Mouse (Mus musculus): ENCODE measurements around the gene Prune2.

Gene Prune2

GRCm38 (mm10) chr19:17255511-17255910, 299.6 kb downstream of the Prune2 start:
- no peak for DNase-seq (ENCODE audit: extremely low read depth, low read depth, low spot score)

- no peak for DNase-seq (ENCODE audit: extremely low read depth, low read depth, low spot score)
Measured at GRCm38 (mm10) chr19:17256388-17256787, 300.5 kb downstream of the Prune2 start.

DNA sequence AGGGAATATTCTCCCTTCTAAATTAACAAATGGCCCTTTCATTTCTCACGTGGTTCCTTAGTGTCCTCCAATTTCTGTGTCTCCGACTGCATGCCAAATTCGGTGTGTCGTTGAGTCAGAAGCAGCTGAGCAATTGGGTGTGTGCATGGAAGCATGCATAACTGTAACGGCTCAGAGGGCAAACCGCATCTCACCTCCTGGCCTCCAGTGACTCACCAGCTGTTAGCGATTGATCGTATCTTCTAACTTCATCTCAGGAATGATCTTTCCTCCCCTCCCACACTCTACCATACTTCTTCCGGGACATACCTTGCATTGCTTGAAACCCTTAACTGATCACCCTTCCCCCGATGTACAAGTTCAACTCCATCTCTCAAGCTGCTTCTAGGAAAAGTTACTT, 300.9 kb downstream of the Prune2 start:
- no peak for DNase-seq (ENCODE audit: extremely low read depth, low read depth, low spot score)

GRCm38 (mm10) chr19:17263181-17263580, 307.3 kb downstream of the Prune2 start:
- DNase-seq (ENCODE audit: extremely low read depth, low read depth, low spot score), result no peak

DNA sequence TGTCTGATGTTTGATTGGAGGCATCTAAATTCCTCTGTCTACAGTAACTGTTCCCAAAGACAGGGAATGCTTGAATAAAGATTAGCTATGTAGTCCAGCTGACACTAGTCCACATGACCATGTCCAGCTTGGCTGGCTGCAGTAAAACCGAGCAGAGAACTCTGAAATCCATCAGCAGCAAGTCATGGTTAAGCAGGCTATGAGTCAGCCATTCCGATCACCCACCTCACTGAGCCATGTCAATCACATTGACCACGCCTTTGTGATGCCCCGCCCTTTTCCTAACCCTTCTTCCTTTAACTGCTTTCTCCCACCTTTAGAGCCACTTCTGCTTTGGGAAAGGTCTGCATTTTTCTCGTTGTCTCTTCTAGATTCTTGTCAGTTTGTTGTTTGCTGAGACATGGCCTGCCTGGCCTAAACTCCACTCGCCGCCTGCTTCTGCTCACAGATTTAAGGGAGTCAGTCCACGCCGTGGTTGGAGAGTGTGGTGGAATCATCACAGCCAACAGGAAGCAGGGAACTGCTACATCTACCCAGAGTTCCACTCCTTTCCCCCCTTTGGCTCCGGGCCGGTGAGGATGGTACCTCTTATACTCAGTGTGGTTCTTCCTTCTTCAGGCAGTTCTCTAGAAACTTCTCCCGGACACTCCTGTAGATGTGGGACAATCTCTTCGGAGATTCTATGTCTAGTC, 307.9 kb downstream of the Prune2 start:
- DNase-seq (ENCODE audit: extremely low read depth, low read depth, low spot score), result no peak

DNA sequence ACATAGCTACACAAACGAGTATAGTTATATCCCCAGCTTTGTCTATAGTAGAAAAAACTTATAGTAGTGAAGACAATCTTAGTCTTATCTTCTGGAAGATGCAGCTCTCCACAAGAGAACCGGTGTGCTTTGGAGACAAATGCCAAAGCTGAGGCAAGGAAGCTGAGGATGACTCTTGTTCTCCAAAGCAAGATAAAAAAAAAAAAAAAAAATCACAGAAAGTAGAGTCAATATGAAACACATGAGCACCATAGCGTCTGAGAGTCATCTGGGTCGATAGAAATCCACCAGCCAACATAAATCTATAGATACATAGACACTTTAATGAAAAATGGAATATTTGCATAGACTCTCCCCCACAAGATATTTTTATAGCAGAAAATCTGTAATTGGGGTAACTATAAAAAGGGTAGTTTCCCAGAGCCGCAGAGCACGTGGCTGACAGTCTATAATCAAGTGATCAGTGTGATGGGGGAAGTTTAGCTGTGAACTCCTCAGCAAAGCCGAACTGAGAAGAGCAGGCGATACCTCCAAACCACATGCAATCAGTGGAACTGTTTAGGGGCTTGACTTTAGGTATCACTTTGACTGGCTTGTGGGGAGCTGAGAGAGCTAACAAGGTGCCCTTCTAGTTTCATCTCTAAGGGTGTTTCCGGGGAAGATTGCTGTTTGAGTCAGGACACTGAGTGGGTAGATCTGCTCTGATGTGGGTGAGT, 308.7 kb downstream of the Prune2 start:
- DNase-seq (ENCODE audit: extremely low read depth, low read depth, low spot score), result no peak

- DNase-seq (ENCODE audit: extremely low read depth, low read depth, low spot score), result no peak
Measured at GRCm38 (mm10) chr19:17268669-17269068, 312.8 kb downstream of the Prune2 start.

DNA sequence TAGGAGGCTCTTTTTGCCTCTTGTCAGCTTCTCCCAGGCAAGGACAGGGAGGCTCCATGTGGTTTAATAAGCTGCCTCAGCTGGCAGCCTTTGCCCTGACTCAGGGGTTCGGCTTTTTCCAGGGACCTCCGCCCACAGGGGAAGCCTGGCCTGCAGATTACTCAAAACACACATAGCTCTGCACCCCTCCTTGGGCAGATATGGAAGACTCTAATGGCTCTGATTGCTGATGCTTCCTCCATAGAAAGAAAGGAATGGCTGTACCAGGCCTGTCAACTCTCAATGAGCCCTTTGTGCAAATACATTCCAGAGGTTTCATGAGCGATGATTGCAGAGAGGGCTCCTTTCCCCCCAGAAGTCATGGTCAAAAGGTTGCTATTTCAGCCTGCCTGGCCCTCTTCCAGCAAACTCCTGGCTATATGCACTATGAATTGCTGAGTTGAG, 315.3 kb downstream of the Prune2 start:
- no peak for DNase-seq (ENCODE audit: extremely low read depth, low read depth, low spot score)

DNA sequence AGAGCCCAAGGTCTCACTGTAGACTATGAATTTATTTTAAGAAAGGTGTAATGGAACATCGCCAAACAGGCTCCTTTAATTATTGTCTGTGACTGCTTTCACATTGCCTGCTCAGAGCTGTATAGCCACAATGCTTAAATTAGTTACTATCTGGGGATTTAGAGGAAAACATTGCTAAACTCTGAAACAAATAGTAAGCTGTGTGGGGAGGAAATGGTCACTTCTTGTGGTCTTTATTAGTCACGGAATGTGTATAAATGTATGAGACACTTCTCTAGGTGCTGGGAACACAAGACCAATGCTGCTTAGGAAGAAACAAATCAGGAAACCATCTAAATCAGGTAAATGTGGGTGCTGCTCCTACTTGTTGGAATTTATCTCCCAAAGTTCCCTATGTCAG, 317.1 kb downstream of the Prune2 start:
- no peak for DNase-seq (ENCODE audit: extremely low read depth, low read depth, low spot score)
